Mouse (Mus musculus) cerebellum, adult 11 months (tissue): ENCODE data around the gene Slc22a20.

Source experiments
- DNase-seq: peaks from one replicate; pipeline ENCODE4 v3.0.0; 2022

Slc22a20 gene

DNA sequence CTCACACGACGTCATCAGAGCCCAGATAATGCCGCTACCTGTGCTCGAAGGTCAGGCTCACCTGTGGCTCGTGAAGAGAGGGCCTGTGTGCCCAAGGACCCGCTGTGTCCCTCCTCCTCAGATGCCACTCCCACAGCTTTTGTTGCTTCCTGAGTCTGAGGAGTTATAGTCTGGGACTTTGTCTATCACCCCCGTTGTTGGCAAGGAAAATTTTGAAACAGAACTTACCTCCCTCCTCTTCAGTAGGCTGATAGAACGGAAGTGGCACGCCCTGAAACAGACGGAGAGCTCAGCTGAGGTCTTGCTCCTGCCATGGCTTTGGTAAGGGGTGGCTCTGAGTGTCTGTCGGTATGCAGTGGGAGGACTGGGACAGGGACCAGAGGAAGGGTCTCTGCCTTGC is 35.7 kb downstream of the Slc22a20 start:
- DNase-seq: no peak

DNA sequence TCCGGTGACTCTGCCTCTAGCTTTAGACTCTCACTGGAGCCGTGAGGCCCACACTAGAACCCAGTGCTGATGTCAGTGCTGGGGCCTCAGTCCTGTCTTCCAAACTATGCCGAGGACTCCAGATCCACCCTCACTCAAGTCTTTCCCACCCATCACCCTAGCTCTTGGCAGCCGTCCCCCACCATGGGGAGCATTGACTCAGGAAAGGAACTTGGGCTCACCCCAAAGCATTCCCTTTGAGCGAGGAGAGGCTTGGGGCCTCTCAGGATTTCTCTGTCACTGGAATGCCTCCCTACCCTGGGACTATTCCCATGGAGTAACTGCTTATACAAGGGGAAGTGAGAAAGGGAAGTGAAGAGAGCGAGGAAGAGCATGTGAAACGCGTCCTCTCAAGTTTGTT is 40.1 kb downstream of the Slc22a20 start:
- DNase-seq: no peak

DNA sequence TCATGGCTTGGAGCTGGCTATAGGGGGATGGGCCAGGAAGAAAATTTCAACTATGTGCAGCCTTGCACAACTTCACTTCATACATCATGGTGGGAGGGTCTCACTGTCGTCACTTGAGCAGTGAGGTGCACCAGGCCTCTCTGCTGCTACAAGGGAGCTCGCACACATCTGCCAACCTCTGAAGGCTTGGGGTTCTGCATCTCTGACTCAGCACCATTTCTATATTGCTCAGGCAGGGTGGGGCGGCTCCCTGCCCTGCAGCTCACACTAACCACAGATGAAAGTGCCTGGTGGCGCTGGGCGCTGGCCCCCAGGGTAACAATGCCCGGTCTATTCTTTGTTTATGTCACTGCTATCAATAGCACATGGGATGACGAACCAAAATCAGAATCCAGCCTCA is 40.9 kb downstream of the Slc22a20 start:
- DNase-seq: no peak

DNA sequence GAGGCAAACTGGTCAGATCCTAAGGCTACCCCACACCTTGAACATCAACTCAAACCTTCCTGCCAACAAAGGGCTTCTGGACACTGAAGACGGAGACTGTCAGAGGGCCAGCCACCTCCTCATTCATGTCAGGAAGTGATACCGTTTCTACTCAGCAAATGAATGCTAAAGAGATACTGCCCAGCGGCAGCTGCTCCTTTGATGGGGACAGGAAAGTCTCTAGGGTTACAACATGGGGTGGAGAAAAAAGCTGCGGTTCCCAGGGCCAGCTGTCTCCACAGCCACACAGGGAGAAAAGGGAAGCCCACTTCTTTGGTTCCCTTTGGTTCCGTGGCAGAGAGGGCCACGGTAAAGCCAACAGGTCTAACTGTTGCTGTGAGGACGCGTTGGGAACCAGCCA is 41.8 kb downstream of the Slc22a20 start:
- DNase-seq: no peak

DNA sequence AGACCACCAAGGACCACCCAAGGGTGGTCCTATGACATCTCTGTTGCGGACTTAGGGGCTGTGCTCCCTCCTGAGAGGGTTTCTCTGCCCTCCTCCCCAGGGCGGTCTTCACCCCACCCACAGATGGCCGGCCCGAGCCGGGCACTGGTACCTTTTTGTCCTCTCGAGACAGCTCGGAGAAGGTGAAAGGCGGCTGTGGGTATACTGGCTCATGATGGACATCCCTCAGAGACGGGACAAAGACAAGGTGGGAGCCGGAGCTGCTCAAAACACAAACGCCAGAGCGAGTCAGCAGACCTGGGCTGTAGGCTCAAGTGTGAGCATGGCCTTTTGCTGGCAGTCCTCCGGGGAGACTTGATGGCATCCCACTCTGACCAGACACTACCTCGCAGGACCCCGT is 42.5 kb downstream of the Slc22a20 start:
- DNase-seq: no peak

DNA sequence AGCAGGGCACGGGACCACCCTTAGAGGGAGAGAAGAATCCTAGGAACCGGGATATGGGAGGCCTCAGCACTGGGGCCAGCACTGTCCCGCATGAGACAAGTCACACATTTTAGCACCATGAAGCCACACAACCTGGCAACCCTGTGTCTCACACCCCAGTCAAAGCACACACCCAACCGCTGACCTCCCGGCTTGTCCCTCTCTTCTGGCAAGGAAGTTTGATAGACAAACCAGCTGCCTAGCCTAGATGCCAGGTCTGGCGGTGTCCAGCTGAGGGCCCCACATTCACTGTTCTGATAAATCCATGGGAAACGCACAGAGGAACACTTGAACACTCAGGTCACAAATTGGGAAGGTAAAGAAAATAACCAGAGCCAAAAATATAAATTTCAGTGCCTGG is 43.4 kb downstream of the Slc22a20 start:
- DNase-seq: no peak

DNA sequence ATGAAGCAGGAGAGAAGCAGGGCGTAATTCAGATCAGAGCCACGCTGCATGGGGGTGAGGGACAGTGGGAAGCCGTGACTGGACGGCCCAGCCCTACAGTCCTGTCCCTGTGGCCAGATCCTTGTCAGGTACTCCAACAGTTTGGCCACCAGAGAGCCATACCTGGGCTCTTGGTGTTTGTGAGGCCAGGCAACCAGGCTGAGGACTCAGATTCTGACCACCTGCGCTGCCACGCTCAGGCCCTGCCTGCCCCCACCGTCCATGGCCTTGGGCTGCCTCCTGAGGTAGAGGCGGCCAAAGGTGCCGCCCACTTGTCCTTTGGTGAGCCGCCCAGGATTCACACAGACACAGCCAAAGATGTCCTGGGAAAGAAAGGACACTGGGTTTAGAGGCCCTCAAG is 45.3 kb downstream of the Slc22a20 start:
- no peak for DNase-seq

DNA sequence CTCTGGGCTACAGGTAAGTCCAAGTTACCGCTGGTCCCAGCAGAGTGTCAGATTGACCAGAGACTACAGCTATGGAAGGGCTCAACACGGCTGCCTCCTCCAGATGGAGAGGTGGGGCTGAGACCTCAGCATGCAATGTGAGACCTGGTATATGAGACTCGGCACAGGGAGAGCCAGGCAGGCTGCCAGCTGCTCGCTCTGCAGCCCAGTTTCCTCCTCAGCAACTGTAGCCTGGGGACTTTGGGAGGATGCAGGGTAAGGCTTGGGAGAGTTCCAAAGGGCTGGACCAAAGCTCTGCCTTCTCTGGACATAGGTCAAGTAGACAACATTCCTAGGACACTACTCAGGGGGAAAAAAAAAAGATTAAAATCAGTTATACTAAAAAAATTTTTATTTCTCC is 45.8 kb downstream of the Slc22a20 start:
- peak; percentile 88 for DNase-seq

DNA sequence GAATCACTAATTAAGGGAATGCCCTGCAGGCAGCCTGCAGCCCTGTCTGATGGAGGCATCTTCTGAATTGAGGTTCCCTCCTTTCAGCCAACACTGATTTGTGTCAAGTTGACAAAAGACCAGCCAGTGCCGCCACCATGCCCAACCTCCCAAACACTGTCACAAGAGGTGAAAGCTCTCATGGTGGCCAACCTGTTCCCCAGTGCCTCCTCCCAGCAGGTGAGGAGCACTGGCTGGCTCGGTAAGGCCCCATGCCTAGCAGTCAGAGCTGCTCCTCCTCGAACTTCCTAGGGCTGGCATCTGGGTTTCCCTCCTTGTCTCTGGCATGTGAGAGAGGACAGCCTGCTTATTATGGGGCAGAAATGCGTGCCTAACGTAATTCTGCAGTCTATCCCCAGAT is 46.2 kb downstream of the Slc22a20 start:
- no peak for DNase-seq

DNA sequence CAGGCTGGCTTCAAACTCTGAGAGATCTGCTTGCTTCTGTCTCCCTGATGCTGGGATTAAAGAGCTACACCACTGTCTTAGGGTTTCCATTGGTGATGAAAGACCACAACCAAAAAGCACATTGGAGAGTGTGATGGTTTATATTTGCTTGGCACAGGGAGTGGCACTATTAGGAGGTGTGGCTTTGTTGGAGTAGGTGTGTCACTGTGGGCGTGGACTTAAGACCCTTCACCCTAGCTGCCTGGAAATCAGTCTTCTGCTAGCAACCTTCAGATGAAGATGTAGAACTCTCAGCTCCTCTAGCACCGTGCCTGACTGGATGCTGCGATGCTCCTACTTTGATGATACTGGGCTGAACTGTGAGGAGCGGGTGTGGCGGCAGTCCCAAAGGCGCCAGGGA is 47.4 kb downstream of the Slc22a20 start:
- no peak for DNase-seq

DNA sequence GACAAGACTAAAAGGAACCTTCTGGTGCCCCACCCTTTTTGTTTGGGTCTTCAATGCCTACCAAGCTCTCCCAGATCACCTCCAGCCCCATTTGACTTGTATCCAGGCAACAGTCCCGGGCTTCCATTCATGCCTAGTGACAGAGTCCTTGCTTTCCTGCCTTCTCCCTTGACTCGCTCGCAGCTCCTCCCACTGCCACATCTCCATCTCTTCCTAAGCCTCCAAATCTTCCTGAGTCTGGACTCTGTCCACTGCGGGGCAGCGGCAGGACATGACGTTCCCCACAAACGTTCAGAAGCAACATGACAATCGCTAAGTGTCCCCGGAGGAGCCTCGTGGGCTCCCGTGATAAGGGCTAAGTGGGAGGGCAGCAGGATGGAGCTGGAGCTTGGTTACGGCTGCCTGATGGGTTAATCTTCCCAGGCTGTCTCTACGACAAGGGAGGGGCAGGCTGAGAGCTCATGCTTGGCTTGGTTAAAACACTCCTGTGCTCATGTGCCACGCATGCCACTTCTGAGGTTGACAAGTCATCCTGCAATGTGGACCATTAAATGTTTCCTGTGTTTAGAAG is 48.0 kb downstream of the Slc22a20 start:
- no peak for DNase-seq

DNA sequence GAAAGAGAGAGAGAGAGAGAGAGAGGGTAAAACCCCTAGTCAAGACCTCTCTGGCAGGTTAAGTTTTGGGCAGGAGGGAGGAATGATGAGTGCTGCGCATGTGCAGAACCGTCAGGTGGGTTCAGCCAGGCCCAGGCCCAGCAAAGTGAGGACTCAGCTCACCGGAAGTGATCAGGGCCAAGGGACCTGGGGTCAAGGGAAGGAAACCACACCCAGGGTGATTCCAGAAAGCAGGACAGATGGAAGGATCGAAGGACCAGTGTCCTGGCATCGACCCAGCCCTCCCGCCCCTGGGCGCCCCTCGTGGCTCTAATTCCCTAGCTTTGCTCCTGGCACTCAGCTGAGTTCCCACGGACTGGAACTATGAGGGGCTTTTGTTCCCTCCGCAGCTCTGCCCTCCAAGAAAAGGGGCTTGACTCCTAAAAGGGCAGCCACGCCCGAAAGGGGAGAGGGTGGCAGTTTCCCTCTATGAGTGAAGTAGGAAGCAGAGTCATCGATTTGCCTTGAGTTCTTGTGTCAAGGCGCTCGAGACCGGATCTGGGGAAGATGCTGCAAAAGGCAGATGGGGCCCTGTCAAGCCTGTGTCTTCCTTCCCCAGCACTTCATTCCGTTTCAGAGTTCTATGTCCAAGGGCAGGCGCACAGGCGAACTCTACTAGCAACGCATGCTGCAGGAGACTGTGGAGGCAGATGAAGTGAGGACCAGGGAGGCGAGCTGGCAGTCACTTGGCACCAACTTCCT is 48.7 kb downstream of the Slc22a20 start:
- no peak for DNase-seq

DNA sequence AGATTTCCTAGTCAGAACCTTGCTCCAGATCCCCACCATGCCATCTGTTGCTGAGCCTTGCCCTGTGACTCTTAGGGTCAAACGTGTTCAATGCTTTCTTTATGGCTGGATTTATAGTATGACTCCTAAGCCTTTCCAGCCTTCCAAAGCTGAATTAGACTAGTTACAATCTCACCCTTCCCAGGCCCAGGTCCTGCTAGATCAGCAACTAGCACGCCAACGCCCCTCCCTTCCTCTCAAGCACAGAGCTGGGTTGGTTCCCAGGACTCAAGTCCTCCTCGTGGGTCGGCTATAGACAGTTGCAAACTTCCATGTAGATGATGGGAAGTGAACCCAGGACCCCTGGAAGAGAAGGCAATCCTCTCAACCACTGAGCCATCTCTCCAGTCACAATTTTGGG is 50.3 kb downstream of the Slc22a20 start:
- no peak for DNase-seq

DNA sequence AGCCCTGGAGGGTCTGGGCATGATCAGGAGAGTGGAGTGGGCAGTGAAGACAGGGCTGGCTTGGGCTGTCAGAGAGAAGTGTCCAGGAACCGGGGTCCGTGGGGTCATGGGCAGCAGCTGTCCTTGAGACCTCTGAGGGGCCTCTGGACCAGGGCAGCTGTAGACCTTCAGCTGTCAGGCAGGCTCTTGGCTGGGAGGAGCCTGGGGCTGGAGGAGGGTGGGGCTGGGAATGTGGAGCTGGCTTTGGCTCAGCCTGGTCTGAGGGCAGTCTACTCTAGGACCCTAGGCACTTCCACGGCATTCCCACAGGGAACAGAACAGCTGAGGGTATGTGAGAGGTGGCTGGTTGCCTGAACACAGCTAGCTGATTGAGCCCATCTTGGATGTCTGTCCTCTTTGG is 50.7 kb downstream of the Slc22a20 start:
- no peak for DNase-seq

DNA sequence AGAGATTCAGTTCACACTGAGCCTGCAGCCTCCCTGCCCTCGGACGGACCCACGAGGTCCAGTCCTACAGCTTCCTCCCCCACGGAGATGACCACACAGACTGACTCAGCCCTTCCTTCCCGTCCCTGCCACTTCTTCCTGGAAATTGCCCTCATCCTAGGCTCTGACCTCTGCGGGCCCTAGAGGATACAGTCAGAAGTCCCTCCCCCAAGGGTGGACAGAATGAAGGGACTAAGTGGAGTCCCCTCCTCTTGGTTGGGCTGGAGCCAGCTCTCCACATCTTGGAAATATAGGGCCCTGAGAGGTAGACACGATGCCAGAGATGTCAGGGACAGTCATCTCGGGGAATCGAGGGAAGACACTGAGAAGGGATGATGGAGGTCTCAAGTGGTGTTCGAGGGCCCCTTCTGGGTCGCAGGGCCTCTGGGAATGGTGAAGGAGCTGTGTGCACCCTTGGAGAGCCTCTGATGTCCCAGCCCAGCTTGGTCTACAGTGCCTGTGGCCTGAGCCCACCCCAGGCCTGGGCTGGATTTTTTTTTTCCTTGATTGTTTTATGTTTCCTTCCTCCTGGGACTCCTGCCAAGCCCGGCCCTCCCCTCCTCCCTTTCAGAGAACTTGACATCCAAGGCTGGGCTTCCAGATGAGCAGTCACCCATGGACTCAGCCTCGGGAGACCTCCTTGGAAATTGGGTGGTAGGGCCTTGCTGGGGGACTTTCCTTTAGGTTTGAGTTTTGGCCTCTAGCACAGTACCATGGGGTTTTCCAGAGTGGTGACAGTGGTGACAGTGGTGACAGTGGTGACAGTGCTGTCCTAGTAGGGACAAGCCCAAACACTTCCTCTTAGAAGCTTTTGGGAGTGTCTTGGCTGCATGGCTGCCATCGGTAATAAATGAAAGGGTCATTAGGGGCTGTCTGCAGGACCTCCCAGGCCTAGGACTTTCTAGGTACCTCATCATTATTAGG is 56.0 kb downstream of the Slc22a20 start:
- no peak for DNase-seq

DNA sequence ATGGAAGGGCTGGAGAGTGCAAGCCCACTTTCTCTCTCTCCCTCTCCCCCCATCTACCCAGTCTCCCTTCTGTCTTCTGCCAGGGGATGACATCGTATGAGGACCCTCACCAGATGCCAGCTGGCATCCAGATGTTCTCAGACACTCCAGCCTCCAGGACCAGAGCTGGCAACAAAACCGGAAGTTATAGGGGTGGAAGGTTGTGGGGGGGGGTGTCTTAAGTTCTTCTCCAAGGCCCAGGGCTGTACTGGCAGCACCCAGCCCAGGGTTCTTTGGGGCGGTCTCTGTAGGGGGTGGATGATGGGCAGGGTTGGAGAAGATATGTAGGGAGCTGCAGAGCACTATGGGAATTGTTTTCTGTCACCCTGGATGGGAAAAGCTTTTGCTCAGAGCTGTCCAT is 57.4 kb downstream of the Slc22a20 start:
- no peak for DNase-seq

DNA sequence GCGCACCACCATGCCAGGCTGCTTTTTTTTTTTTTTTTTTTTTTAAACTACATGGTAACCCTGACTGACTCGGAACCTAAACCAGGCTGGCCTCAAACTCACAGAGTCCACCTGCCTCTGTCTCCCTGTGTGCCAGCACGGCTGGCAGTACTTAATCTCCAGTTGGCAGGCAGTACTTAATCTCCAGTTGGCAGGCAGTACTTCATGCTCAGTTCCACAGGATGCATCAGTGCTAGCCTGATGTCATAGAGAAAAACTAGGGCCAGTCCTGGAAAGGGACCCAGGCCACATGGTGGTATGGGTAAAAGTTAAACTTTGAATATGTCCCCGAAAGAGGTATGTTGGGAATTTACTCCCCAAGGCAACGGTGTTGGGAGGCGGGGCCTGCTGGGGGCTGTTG is 57.8 kb downstream of the Slc22a20 start:
- DNase-seq: no peak

DNA sequence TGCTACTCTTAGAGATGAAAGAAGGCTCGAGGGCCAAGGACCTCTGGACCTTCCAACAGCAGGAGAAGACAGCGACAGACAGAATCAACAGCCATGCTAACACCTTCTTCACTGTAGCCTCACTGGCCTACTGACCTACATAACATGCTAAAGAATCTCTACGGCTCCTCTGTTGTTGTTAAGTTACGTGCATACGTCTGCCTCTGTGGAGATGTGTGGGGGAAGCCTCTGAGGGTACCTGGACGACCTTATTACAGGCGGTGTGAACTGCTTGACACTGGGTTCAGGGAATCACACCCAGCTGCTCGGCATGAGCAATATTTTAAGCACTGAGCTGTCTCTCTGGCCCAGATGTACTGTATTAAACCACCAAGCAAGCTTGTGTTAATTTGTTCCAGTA is 58.4 kb downstream of the Slc22a20 start:
- no peak for DNase-seq

DNA sequence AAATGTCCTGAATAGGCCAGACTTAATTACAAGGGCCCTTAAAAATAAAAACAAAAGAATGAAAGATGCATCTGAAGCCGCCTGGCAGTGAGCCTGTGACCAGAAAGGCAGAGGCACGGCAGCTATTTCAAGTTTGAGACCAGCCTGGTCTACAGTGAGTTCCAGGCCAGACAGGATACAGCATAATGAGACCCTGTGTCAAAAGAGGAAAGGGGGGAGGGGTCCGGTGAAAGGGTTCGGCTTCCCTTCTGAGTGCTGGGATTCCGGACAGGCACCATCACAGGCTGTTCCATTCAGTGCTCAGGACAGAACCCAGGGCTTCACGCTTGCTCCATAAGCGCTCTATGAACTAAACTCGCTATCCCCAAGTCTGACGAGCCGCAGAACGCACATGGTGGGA is 58.9 kb downstream of the Slc22a20 start:
- DNase-seq: no peak

DNA sequence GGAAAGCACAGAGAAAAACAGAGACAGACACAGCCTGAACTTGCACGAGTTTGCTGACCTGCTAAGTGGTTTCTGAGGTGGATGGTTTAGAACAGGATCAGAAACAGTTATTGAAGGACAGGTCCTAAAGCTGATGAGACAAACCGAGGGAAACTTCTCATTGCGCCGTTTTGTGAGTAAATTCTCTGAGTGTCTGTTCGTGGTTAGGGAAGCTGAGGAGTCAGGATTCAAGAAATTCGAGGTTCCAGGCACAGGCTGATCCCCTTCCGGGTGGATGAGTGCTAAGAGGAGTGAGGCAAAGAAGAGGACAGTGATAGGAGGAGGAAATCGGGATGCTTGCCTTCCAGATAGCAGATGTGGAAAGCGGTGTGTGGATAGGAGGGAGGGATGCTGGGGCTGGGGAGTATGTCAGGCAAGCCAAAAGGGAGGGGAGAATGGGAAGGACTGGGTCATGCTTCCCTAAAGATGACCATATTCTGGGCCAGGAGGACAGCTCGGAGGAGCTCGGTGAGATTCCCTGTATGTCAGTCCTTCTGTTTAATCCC is 60.6 kb downstream of the Slc22a20 start:
- no peak for DNase-seq

DNA sequence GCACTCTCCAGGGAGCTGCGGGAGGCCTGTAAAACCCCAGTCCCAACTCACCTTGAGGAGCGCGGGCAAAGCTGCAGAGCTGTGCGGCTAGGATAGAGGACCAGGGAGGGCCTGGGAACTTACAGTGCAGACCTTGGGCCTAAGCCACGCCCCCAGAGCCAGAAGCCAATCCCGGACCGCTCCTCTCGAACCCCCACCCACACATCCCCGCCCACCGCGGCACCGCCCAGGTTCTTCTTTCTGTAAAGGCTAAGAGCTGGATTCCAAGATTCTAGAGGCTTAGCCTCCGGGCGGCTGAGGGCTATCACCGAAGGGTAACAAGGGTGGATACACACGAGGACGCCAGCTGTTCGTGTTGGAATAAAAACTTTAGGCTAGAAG is 61.2 kb downstream of the Slc22a20 start, which contains the start of gene Cdc42ep2:
Gene Cdc42ep2 (minus strand): TSS at position 104 of the 381 bp plus-strand sequence.
- DNase-seq: peak; percentile 94

DNA sequence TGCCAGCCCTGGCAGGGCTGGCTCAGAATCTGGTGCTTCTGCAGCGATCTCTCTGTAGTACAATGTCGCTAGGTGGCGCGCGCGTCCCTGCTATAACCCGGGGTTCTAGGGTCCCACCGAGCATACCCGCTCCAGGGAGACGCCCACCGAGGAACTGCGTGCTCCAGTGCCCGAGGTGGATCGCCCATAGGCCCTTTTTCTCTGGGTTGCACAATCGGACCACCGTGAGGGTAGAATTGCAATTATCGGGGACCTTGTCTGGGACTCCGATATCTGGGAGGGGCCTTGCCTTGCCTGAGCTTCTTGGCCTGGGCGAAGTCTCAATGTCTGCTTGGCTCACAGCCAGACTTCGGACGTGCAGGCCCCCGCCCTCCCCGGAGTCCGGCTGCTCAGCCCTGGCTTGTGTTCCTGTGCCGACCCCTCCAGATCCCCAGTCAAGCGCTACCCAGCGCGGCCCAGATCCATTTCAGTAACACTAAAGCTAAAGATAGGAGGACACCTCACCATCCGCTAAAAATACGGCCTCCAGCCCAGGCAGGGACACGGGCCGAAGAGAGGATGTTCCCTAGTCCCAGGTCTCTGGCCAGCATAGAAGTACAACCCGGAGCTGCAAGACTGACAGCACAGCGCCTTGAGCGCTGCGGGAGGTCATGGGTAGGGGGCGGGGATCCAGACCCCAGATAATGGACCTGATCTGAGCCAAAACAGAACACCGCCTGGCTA is 61.8 kb downstream of the Slc22a20 start:
- DNase-seq: peak; percentile 85

DNA sequence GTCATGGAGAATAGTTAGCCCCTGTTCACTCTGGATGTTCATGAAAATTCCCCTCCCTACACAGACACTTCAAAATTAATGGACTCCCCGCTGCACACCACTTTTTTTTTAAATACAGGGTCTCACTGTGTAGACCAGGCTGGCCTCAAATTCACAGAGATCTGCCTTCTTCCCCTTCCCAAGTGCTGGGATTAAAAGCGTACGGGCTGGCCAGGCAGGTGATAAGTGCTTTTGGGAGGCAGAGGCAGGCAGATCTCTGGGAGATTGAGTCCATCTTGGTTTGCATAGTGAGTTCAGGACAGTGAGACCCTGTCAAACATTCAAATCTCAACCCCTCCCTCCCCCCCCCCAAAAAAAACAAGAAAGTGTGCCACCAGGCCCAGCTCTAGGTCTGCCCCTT is 63.0 kb downstream of the Slc22a20 start:
- DNase-seq: no peak
